Mouse (Mus musculus) cerebellum, adult 9-10 months (tissue): ENCODE measurements around the gene Lacc1.
"Not testable (repeated sequence)": the region's sequence is repeated elsewhere in the genome, so short reads cannot be mapped to it uniquely, and the experiment has no call there.

Source experiments
- DNase-seq: peaks from one replicate; pipeline ENCODE4 v3.0.0; 2022

Gene Lacc1

GRCm38 (mm10) chr14:77036226-77037046 is at the start of gene Lacc1, which contains the start of gene Ccdc122:
TSS of gene Lacc1 (minus strand) at chr14:77036904.
TSS of gene Ccdc122 (plus strand) at chr14:77036772.
- DNase-seq = no peak

GRCm38 (mm10) chr14:77081248-77081647 is 44.5 kb upstream of the Lacc1 start:
- no peak for DNase-seq

- no peak for DNase-seq
These were observed 32.7 kb upstream of the Lacc1 start for GRCm38 (mm10) chr14:77069361-77069760.

- DNase-seq = no peak
These were observed 16.6 kb upstream of the Lacc1 start for GRCm38 (mm10) chr14:77053288-77053687.

- DNase-seq = no peak
These were observed 1.2 kb upstream of the Lacc1 start for GRCm38 (mm10) chr14:77037832-77038425.

GRCm38 (mm10) chr14:77037330-77037729 is 626 bp upstream of the Lacc1 start:
- DNase-seq = no peak

- DNase-seq = no peak
These were observed 1.7 kb downstream of the Lacc1 start for GRCm38 (mm10) chr14:77034970-77035369.

GRCm38 (mm10) chr14:77034175-77034915 is 2.4 kb downstream of the Lacc1 start:
- DNase-seq = no peak

GRCm38 (mm10) chr14:77033391-77033790 is 3.3 kb downstream of the Lacc1 start:
- DNase-seq = no peak

- DNase-seq = no peak
These were observed 4.3 kb downstream of the Lacc1 start for GRCm38 (mm10) chr14:77032433-77032832.

GRCm38 (mm10) chr14:77030808-77031207 is 5.9 kb downstream of the Lacc1 start:
- no peak for DNase-seq

GRCm38 (mm10) chr14:77029319-77030054 is 7.2 kb downstream of the Lacc1 start:
- no peak for DNase-seq

- no peak for DNase-seq
These were observed 12.2 kb downstream of the Lacc1 start for GRCm38 (mm10) chr14:77024499-77024898.

- no peak for DNase-seq
These were observed 19.5 kb downstream of the Lacc1 start for GRCm38 (mm10) chr14:77017211-77017610.

GRCm38 (mm10) chr14:77016783-77017182 is 19.9 kb downstream of the Lacc1 start:
- DNase-seq = not testable (repeated sequence)

- peak; percentile 80 for DNase-seq
These were observed 24.9 kb downstream of the Lacc1 start for GRCm38 (mm10) chr14:77011804-77012203.

GRCm38 (mm10) chr14:77008238-77008637 is 28.5 kb downstream of the Lacc1 start:
- DNase-seq = peak; percentile 75

- no peak for DNase-seq
These were observed 31.1 kb downstream of the Lacc1 start for GRCm38 (mm10) chr14:77005566-77005965.

- DNase-seq = no peak
These were observed 32.0 kb downstream of the Lacc1 start for GRCm38 (mm10) chr14:77004740-77005139.

- DNase-seq = not testable (repeated sequence)
These were observed 46.4 kb downstream of the Lacc1 start for GRCm38 (mm10) chr14:76990351-76990750.

- no peak for DNase-seq
These were observed 54.9 kb downstream of the Lacc1 start for GRCm38 (mm10) chr14:76981781-76982180.

GRCm38 (mm10) chr14:76981176-76981575 is 55.5 kb downstream of the Lacc1 start:
- peak; percentile 5 for DNase-seq

- DNase-seq = no peak
These were observed 57.1 kb downstream of the Lacc1 start for GRCm38 (mm10) chr14:76979569-76979968.
